Mouse (Mus musculus): ENCODE measurements around the gene Gm10718.
A peak's percentile ranks its signal among the peaks of the same experiment; 100 is the strongest.
"Not testable (repeated sequence)": the region's sequence is repeated elsewhere in the genome, so short reads cannot be mapped to it uniquely, and the experiment has no call there.

Gene Gm10718

GRCm38 (mm10) chr9:3023312-3023984, at the start of gene Gm10718:
Gene Gm10718, plus strand, starts transcription at chr9:3023547.
- not testable (repeated sequence) for DNase-seq (ENCODE audit: low read depth)

- peak; percentile 49 for DNase-seq (ENCODE audit: low read depth)
Observed at GRCm38 (mm10) chr9:3000445-3000972, 22.8 kb upstream of the Gm10718 start, which contains the start of gene Gm10722. Gene Gm10722, plus strand, starts transcription at chr9:3000922.

- DNase-seq (ENCODE audit: low read depth), result not testable (repeated sequence)
Observed at GRCm38 (mm10) chr9:3001006-3001405, 22.3 kb upstream of the Gm10718 start.

- peak; percentile 42 for DNase-seq (ENCODE audit: low read depth)
Observed at GRCm38 (mm10) chr9:3001948-3002659, 21.2 kb upstream of the Gm10718 start.

DNA sequence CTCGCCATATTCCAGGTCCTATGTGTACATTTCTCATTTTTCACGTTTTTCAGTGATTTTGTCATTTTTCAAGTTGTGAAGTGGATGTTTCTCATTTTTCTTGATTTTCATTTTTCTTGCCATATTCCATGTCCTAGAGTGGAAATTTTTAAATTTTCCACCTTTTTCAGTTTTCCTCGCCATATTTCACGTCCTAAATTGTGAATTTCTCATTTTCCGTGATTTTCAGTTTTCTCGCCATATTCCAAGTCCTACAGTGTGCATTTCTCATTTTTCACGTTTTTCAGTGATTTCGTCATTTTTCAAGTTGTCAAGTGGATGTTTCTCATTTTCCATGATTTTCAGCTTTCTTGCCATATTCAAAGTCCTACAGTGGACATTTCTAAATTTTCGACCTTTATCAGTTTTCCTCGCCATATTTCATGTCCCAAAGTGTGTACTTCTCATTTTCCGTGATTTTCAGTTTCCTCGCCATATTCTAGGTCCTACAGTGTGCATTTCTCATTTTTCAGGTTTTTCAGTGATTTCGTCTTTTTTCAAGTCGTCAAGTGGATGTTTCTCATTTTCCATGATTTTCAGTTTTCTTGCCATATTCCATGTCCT, 20.5 kb upstream of the Gm10718 start, which contains the start of gene Gm11168:
Gm11168 (plus strand) TSS at position 553 of the 603 bp plus-strand sequence.
- not testable (repeated sequence) for DNase-seq (ENCODE audit: low read depth)

DNA sequence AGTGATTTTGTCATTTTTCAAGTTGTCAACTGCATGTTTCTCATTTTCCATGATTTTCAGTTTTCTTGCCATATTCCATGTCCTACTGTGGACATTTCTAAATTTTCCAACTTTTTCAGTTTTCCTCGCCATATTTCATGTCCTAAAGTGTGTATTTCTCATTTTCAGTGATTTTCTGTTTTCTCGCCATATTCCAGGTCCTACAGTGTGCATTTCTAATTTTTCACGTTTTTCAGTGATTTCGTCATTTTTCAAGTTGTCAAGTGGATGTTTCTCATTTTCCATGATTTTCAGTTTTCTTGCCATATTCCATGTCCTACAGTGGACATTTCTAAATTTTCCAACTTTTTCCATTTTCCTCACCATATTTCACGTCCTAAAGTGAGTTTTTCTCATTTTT, 17.2 kb upstream of the Gm10718 start:
- not testable (repeated sequence) for DNase-seq (ENCODE audit: low read depth)

DNA sequence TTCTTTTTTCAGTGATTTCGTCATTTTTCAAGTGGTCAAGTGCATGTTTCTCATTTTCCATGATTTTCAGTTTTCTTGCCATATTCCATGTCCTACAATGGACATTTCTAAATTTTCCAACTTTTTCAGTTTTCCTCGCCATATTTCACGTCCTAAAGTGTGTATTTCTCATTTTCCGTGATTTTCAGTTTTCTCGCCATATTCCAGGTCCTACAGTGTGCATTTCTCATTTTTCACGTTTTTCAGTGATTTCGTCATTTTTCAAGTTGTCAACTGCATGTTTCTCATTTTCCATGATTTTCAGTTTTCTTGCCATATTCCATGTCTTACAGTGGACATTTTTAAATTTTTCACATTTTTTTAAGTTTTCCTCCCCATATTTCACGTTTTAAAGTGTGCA, 16.7 kb upstream of the Gm10718 start:
- DNase-seq (ENCODE audit: low read depth), result not testable (repeated sequence)

- peak; percentile 32 for DNase-seq (ENCODE audit: low read depth)
Observed at GRCm38 (mm10) chr9:3007272-3007671, 16.1 kb upstream of the Gm10718 start.

GRCm38 (mm10) chr9:3009331-3009730, 14.0 kb upstream of the Gm10718 start:
- DNase-seq (ENCODE audit: low read depth), result not testable (repeated sequence)

- DNase-seq (ENCODE audit: low read depth), result not testable (repeated sequence)
Observed at GRCm38 (mm10) chr9:3012054-3012621, 11.2 kb upstream of the Gm10718 start.

- not testable (repeated sequence) for DNase-seq (ENCODE audit: low read depth)
Observed at GRCm38 (mm10) chr9:3012733-3013279, 10.5 kb upstream of the Gm10718 start, which contains the start of gene Gm10721. Gene Gm10721, plus strand, starts transcription at chr9:3013140.

DNA sequence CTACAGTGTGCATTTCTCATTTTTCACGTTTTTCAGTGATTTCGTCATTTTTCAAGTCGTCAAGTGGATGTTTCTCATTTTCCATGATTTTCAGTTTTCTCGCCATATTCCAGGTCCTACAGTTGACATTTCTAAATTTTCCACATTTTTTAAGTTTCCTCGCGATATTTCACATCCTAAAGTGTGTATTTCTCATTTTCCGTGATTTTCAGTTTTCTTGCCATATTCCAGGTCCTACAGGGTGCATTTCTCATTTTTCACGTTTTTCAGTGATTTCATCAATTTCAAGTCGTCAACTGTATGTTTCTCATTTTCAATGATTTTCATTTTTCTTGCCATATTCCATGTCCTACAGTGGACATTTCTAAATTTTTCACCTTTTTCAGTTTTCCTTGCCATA, 8.0 kb upstream of the Gm10718 start, which contains the start of gene Gm10720:
Gm10720 (plus strand) TSS at position 301 of the 400 bp plus-strand sequence.
- not testable (repeated sequence) for DNase-seq (ENCODE audit: low read depth)

GRCm38 (mm10) chr9:3015896-3016295, 7.5 kb upstream of the Gm10718 start:
- not testable (repeated sequence) for DNase-seq (ENCODE audit: low read depth)

DNA sequence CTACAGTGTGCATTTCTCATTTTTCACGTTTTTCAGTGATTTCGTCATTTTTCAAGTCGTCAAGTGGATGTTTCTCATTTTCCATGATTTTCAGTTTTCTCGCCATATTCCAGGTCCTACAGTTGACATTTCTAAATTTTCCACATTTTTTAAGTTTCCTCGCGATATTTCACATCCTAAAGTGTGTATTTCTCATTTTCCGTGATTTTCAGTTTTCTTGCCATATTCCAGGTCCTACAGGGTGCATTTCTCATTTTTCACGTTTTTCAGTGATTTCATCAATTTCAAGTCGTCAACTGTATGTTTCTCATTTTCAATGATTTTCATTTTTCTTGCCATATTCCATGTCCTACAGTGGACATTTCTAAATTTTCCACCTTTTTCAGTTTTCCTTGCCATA, 6.2 kb upstream of the Gm10718 start, which contains the start of gene Gm10719:
Gm10719 (plus strand) TSS at position 301 of the 400 bp plus-strand sequence.
- DNase-seq (ENCODE audit: low read depth), result not testable (repeated sequence)

DNA sequence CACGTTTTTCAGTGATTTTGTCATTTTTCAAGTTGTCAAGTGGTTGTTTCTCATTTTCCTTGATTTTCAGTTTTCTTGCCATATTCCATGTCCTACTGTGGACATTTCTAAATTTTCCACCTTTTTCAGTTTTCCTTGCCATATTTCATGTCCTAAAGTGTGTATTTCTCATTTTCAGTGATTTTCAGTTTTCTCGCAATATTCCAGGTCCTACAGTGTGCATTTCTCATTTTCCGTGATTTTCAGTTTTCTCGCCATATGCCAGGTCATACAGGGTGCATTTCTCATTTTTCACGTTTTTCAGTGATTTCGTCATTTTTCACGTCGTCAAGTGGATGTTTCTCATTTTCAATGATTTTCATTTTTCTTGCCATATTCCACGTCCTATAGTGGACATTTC, 4.4 kb upstream of the Gm10718 start:
- not testable (repeated sequence) for DNase-seq (ENCODE audit: low read depth)

DNA sequence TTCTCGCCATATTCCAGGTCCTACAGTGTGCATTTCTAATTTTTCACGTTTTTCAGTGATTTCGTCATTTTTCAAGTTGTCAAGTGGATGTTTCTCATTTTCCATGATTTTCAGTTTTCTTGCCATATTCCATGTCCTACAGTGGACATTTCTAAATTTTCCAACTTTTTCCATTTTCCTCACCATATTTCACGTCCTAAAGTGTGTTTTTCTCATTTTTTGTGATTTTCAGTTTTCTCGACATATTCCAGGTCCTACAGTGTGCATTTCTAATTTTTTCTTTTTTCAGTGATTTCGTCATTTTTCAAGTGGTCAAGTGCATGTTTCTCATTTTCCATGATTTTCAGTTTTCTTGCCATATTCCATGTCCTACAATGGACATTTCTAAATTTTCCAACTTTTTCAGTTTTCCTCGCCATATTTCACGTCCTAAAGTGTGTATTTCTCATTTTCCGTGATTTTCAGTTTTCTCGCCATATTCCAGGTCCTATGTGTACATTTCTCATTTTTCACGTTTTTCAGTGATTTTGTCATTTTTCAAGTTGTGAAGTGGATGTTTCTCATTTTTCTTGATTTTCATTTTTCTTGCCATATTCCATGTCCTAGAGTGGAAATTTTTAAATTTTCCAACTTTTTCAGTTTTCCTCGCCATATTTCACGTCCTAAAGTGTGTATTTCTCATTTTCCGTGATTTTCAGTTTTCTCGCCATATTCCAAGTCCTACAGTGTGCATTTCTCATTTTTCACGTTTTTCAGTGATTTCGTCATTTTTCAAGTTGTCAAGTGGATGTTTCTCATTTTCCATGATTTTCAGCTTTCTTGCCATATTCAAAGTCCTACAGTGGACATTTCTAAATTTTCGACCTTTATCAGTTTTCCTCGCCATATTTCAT, 3.3 kb upstream of the Gm10718 start:
- not testable (repeated sequence) for DNase-seq (ENCODE audit: low read depth)

- peak; percentile 40 for DNase-seq (ENCODE audit: low read depth)
Observed at GRCm38 (mm10) chr9:3022316-3023008, 885 bp upstream of the Gm10718 start.

GRCm38 (mm10) chr9:3023985-3024648, 770 bp downstream of the Gm10718 start:
- DNase-seq (ENCODE audit: low read depth), result not testable (repeated sequence)

- not testable (repeated sequence) for DNase-seq (ENCODE audit: low read depth)
Observed at GRCm38 (mm10) chr9:3024912-3025467, 1.6 kb downstream of the Gm10718 start, which contains the start of gene Gm10717. Gene Gm10717, plus strand, starts transcription at chr9:3025417.
